Mouse (Mus musculus) thymus, adult 2 months (tissue): ENCODE results near the gene Tac2.

ENCODE experiments used
- CTCF ChIP-seq: fragments of 200-500 bp; IDR thresholded peaks from 2 replicates; pipeline ENCODE4 v1.5.1; 2012; ENCODE audit warnings: mild to moderate bottlenecking, control low read depth, low read length, moderate library complexity, borderline replicate concordance; ENCODE audit not compliant: control insufficient read depth, poor library complexity, insufficient read depth; ENCODE audit errors: extremely low read depth
- POLR2A ChIP-seq: fragments of 200-500 bp; IDR thresholded peaks from 2 replicates; pipeline ENCODE4 v1.6.1; 2012; ENCODE audit warnings: mild to moderate bottlenecking, low read length, control low read depth, moderate library complexity; ENCODE audit not compliant: control insufficient read depth, poor library complexity, insufficient read depth; ENCODE audit errors: extremely low read depth

DNA sequence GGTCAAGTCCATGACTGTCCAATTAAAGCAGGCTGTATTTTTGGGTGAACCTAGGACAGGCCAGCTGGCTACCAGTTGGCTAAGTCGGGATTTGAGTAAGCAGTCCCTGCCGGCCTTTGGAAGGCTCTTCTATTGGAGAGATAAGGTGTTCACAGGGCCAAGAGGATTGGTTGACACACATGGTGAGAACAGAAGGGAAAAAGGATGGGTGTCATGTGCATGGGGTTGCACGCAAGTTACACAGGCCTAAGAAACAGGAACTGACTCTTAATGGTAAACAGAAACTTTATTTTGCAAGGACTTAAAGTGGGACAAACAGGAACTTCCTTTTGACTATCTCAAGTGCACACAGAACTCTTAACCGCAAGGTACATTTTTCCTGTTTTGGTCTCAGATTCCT, 12.6 kb downstream of the Tac2 start:
- TF ChIP-seq CTCF (no peak), POLR2A (no peak)
